Mouse (Mus musculus) cerebral cortex, adult 2 months (tissue): Measurements from ENCODE around the gene Hoxa10.

Experiments
- WGBS: fragments of 180-500 bp; shearing (Covaris S2); methylation state at CpG from one replicate; pipeline ENCODE4 v1.1.7; 2018; 5-methylcytosine and 5-hydroxymethylcytosine counted together

The Hoxa10 gene

DNA sequence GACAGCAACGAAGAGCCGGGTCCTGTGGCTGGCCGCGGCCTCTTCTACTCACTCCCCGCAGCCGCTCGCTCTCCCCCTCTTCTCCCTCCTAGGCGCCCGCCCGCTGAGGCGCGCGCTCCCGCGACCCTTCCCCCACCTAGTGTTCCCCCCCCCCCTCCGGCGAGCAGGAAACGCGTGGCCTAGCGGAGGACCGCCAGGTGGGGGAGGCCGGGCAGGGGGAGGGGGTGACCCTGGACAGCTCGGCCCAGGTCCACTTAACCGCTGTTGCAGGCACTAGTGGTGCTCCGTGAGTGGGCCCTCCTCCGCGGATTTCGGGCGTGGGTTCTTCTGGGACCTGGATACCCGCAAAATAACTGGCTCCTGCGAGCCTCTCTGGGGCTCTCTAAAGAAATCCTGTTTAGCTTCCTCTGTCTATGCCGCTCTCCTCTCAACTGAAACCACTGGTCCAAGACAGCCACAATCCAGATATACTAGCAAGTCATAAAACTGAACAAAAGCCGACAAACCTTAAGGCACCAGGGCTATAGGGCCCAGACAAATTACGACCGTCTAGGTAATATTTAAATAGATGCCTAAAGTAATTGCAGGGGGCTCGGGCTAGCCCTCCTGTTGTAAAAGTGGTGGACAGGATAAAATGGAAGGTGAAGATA lies 10.0 kb downstream of the Hoxa10 start, which contains the start of gene Hoxa9:
TSS of gene Hoxa9 (minus strand) at position 574 of the 650 bp plus-strand sequence.
- 3% methylated on average over 22 of the region's 36 CpGs for WGBS

DNA sequence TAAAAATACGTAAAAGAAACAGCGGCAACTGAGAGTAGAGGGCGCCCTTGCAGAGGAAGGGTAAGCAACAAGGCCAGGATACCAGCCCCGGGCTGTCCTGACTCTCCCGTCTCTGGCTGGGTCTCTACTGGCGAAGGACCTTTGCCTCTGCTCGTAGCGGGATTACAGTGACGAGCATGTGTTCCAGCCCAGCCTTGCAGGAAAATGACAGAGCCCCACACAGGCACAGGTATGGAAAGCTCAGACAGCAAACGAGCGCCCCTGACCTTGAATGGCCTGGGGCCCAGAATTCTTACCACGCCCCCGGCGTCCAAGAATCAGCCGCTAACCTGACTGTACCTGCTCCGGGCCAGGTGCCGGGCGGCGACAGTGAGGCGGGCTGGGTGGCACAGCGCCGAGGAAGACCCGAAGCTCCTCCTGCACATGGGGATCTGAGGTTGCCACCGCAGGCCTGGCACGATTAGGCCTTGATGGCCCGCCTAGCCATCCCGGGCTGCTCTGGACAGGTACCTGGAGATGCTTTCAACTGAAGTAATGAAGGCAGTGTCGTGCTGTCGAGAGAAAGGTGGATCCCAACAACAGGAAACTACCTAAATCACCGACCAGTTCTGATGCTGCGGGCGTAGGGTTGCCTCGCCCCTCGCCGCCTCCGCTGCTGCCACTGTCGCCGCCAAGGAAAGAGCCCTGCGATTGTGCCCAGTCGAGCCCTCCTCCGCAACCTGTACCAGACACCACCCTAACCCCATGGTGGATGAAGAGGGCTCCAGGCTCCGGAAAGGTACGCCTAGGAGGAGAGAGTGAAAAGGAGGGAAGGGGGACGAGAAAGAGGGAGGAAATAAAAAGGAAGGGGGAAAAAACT lies 10.9 kb downstream of the Hoxa10 start:
- WGBS: 3% methylated on average over 44 of the region's 44 CpGs

DNA sequence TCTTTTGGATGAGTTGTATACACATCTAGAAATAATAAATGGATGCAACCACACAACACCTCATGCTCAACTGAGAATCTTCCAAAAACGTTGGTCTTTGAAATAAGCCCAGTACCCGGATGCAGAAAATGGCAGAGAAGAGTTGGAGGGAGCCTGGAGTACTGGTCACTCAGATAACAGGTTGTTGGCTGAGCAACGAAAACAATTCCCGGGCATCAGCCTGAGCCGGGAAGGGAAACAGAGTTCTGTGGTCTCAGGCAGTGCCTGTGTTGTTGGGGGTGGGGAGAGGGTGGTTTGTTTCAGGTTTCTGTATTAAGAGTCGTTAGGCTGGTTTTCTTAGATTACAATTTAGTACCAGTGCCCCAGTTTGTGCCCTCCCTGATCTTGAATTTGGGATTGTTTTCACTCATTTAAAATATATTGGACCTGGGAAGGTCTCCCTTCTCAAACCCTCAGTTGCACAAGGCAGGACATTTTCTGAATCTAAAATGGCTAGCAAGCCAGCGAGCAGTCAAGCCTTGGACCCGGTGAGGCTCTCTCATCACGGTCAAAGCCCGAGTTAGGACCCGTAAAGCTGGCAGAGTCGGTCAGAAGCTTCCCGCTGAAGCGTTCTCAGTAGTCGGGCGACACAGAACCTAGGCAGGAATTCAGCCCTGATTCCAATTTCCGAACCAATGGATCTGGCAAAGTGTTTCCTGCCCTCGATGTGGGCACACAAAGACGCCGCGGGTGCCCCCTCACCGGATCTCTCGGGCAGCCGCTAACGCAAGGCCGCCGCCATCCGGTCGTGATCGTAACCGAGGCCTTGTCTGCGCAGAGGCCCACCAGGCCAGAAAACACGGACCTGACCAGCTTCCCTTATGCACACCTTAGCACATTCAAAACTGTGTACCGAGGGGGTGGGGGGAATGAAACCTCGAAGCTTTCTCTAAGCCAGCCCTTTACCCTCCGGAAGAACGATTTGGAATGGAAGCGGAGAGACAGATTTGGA lies 11.9 kb downstream of the Hoxa10 start:
- WGBS: 3% methylated on average over 38 of the region's 38 CpGs

DNA sequence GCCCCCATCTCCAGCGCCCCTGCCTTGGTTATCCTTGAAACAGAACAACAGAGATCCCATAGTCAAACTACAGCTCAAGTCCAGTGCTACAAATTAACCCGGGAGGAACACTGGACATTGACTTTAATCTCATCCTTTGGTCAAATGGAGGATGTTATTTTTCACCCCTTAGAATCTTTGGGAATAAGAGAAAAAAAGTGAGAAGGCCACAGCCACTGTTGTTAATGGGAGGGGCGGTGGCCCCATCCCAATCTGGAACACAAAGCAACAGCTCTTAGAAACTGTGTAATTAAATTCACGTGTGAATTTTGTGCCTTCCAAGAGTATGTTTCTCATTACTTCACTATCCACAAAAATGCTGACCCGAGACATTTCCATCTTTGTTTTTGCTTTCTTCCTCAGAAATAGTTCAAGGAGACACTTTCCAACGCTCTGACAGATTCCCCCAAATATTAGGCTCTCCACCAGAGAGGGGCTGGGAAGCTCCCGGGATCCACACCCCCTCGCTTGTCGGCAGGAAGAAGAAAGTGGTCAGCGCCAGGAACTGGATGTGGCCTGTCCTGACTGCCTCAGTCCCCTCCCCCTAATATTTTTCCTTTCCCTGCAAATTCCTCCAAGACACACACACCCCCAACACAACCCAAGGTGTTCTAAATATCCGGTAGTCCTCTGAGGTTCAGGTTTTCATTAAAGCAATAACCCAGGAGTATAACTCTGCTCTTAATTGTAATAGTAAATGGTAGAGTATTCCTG lies 13.0 kb downstream of the Hoxa10 start:
- WGBS: 3% methylated on average over 11 of the region's 11 CpGs

DNA sequence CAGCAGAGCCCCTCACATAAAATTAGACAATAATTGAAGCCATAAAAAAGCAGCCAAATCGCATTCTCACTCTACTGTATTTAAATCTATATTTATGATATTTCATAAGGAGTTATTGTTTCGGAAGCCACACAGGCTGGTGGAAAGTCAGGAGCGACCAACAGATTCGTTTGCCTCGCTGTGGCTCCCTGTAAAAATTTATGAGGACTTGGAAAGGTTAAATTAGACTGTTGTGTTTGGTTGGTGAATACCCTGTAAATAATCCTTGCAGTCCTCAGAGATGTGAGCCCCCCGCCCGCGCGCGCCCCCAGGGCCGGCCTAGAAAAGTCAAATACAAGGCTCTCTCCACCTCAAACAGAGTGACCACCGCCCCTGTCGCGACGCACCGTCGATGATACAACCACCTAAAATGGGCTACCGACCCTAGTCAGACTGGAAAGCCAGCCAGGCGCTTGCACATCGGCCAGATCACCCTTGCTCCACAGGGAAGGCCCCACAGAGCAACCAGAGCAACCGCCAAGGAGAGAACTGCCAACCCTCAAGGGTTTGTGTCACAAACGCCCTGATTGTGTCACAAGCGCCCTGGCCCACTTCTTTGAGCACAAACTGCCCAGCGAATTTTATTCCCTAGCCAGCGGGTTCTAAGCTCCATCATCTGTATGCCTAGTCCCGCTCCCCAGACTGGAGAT lies 13.9 kb downstream of the Hoxa10 start:
- 5% methylated on average over 26 of the region's 26 CpGs for WGBS

DNA sequence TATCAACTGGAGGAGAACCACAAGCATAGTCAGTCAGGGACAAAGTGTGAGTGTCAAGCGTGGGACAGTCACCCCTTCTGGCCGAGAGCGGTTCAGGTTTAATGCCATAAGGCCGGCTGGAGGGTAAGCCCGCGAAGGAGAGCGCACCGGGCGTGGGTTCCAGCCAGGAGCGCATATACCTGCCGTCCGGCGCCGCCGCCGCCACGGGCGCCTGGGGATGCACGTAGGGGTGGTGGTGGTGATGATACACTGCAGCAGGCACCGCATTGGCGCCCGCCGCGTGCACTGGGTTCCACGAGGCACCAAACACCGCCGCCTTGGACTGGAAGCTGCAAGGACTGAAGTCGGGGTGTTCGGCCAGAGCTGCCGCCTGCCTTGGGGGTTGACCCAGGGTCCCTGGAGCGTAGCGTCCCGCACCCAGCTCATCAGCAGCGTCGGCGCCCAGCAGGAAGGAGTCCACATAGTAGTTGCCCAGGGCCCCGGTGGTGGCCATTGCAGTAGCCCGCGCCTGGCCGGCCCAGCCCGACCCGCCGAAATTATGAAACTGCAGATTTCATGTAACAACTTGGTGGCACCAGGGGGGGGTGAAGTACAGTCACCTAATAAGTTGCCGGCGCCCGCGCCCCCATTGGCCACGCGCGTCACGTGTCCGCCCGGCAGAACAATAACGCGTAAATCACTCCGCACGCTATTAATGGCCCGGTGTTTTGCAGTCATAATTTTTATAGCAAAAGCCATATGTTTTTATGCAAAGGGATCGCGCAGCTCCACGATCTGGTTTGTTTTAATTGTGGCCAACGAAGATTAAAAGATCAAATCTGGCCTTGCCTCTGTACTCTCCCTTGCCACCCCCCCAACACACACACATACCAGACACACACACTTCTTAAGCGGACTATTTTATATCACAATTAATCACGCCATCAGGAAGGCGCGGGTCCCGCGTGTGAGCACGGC lies 14.8 kb downstream of the Hoxa10 start:
- WGBS: 4% methylated on average over 69 of the region's 69 CpGs

DNA sequence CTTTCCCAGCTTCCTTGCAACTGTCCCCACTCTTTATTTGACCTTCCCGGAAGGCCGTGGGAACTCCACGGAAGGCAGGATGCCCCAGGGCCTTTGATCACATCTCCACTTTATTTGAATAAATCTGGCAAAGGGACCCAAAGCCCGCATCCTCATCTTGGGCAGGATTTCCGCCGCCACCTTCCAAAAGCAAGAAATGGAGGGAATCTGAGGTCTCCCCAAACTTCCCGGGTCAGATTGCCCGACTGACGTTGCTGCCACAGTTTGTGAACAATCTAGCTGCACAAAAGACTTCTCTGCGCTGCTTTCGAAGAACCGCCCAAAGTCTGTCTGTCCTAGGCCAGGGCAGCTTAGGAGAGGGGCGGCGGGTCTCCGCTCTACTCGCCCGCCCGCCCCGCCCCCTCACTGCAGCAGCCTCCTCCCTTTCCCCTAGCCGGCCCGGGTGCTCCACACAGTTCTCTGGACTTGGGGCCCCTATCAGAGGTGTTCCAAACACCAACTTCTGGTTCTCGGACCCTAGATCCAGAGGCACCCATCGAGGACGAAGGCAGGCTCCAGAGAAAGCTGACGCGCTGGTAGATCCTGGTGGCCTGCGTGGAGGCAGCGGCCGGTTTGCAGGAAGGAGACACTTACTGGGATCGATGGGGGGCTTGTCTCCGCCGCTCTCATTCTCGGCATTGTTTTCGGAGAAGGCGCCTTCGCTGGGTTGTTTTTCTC lies 15.6 kb downstream of the Hoxa10 start:
- WGBS: 2% methylated on average over 36 of the region's 36 CpGs

DNA sequence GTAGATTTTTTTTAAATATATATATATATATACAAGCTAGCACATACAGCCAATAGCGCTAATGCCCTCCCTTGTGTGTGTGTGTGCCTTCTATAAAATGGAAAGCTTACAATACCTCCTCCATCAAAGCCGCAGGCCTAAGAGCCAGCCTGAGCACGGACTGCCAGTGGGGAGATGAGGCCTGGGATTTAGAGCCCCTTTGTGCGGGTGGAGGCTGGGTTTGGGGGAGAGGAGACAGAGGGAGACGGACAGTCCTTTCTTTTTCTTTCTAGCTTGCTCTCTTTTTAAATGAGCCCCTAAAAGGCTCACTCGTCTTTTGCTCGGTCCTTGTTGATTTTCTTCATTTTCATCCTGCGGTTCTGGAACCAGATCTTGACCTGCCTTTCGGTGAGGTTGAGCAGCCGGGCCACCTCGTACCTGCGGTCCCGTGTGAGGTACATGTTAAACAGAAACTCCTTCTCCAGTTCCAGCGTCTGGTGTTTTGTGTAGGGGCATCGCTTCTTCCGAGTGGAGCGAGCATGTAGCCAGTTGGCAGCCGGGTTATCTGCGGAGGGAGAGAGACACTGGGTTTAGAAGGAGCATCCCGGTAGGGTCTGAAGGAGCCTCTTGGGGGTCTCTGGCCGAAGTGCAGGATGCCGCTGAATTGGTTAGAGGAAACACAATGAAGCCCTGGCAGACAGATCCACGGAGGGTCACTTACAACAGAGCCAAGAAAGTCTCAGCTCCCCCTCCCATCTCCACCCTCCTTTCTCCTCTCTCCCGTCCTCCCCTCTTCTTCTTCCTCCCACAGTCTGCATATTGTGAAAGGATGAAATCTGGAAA lies 16.5 kb downstream of the Hoxa10 start:
- 15% methylated on average over 24 of the region's 24 CpGs for WGBS

DNA sequence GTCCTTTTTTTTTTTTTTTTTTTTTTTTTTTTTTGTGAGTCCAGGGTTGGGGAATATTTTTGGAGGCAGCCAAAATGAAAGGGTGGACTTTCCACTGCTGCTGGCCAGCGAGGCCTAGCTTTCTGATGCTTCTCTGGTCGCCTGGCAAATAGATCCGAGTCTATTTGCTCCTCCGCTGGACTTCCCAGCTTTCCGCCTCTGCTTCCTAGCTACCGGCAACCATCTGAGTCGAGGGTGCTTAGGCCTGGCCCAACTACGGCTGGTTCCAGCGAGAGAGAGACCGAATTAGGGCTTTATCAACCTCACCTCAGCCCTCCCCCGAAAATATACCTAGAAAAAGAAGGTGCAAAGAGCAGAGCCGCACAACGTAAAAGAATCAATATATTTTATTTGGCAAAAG lies 17.9 kb downstream of the Hoxa10 start:
- 57% methylated on average over 13 of the region's 13 CpGs for WGBS

DNA sequence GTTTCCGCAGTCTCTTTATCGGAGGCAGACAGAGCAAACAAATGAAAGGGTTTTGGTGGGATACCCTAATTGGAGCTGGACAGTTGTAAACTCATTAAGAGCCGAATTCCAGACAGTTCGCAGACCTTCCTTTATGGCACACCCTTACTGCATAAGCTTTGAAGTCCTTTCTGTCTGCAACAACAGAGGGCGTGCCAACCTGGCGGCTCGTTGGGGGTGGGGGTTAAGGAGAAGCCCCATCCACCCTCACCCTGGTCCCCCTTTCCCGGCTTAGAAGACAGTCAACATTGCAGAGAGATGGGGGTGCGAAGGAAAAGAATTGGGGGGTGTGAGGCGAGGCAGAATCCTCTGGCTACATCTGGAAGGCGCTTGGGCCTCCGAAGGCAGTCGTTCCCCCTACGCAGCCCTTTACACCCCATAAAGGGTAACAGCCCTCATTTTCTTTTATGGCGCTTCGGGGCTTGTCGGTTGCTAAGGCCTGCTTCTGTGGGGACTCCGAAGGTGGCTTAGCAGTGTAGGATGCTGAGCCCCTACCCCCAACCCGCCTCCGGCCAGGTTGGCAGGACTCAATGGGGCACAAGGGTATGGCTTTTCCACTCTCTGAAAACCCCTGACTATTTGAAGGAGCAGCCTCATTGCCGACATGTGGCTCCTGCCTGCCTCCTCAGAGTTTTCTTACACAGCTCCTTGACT lies 18.5 kb downstream of the Hoxa10 start:
- 17% methylated on average over 21 of the region's 21 CpGs for WGBS

DNA sequence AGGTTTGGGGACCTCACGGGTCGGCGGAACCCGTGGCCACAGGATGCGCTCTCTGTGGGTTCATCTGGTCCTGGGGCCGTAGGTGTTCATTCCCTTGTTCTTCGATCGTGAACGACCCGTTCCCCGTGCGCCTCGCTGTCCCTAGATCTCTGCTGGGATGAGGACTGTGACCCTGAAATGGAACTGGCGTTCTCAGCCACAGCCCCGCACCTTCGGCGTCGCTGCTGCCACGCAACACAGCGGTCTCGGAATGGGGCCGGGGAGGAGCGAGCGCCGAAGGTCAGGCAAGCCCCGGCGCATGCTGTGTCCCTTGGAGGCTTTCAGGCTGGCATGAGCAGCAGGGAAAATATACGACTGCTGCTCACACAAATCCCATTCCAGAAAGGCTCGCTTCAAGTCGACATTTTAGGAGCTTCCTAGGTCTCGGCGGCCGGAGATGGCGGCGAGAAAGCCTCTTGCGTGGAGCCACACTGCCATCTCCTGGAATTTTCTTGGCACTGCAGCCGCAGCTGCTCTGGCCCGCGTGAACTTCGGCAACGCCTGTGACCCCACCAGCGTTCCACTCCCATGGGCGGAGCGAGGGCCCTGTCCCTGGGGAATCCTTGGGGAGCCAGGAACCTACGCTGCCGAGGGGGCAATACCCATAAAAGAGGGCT lies 19.2 kb downstream of the Hoxa10 start, which contains the start of gene Hoxa7:
TSS of gene Hoxa7 (minus strand) at position 518 of the 656 bp plus-strand sequence.
- WGBS: 1% methylated on average over 46 of the region's 46 CpGs

DNA sequence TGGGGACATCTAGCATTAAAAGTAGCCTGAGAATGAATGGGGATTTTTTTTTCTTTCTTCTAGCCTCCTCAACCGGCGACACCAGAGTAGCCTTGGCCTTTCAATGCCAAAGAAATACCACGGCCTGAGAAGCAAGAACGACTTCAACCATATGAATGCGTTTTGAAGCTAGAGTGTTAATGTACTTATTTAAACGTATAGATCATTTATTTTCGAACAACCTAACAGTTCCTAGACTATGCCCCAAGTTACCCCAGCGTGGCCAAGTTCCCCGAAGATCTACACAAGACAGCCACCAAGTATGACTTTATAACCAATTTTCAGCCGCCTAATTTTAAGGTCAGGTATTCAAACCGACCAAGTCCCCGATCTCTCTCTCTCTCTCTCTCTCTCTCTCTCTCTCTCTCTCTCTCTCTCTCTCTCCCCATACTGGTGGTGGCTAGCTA lies 19.8 kb downstream of the Hoxa10 start:
- 11% methylated on average over 12 of the region's 12 CpGs for WGBS

DNA sequence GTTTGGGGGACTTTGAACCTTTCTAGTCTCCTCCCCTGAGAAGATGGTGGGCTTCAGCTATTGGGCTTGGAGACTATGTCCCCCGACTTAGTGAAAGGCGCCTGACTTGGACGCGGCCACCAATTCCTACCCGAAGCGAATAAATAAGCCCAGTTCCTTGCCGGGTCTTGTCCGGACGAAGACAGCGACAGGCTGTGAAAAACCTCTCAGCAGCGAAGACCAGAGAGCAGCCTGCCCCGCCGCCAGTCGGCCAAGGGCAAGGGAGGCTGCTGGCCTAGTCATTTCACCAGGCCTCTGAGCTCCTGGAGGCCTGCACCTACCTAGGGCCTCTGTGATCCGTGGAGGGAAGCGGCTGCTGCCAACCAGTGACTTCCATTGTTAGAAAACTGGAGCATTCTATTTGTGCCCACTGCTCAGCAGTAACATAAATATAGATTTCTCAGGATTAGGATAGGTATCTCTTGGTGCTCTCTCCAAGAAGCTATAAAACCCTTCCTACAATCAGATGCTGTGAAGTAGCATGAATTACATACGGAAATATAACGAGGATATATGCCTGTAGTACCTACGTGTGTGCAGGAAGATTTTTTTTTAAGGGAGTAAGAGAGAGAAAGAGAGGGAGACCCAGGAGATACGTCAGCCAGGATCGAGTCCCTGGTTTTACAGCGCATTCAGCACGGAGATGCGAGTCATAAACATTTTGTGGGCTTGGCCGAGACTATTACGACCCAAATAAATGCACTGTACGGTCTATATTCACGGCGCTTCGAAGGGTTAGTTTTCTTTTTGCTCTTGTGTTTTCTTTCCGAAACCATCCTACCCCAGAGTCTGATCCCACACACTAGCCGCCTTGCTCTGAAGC lies 20.4 kb downstream of the Hoxa10 start:
- 29% methylated on average over 32 of the region's 32 CpGs for WGBS

DNA sequence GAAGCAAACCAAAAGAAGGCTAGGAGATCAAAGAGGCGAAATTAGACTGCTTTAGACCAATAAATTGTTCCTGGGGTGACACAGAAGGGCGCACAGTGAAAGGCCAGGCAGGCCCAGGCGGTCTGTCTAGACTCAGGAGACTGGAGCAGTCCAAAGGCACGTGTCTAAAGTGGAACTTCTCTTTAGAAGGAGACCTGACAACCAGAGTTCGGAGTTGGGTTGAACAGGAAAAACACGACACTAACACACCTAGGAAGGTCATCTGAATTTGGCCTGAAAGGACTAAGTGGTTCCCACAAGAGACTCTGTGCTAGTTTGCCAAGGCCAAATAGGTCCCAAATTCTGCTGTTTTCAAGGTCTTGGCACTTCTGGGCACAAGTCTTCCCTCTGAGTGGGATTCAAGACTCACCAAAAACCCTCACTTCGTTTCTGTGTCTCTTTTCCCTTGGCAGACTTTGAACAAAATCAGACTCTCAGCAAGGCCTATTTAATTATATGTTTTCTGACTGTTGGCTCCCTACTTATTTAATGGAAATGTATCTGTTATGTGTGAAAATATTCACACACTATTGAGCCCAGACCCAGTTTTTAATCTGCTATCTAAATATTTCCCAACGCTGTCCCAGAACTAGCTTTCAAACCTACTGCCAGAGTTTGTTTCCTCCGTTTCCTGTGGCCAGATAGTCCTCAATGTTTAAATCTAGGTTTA lies 21.3 kb downstream of the Hoxa10 start:
- 40% methylated on average over 9 of the region's 9 CpGs for WGBS

DNA sequence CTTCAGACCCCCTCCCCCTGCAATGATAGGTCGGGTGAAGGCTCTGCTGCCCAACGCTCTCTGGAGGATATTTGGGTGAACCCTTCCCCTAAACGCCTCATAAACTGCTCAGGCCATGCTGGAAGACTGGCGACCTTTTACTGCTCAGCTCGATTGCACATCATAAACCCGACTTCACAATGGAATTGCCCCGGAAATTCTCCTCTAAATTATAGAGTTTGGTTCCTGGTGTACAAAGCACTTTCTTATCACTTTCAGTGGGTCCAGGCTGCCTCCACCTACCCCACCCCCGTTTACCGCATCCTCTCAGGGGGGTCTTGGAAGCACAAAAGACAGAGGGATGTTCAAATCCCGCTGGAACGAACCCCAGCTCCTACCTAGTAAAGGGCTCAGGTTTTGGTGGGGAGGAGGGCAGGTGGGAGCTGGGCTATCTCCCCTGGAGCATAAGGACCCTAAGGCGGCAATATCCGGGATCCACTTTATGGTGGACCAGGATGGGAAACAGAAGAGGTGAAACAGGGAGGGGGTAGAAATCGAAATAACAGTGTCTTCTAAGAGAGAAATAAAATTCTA lies 21.9 kb downstream of the Hoxa10 start:
- WGBS: 10% methylated on average over 14 of the region's 14 CpGs
